17 mouse cellular contexts compared by ENCODE assay signal in the genomic region with DNA sequence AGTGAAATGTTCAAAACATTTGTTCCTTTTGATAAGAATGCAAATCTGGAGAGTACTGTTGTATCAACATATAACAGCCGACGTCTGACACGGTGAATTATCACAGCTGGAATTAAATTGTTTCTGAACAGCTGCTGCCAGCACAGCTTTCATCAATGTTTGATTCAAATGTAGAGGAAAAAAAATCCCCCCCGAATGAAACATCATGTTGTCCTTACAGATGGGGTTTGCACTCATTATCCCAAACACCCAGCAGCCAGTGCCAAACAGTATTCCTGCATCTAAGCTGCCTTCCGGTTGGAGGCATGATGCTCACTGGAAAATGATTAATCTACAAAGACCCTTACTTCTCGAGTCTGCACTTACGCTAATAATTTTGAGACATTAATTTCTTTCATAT.
DNase-seq lines count a peak whose midpoint lies in the region; ATAC-seq and TF ChIP-seq lines count a peak whose summit lies in the region.
"Had no signal": no experiment of that assay in that cellular context is flagged by ENCODE, and none has a peak within 500 bp of the region (broad histone marks: within the 10 kb centered on the region; RNA-seq: fewer than 3 reads in every experiment).

No protein-coding gene starts in this region.

- peak; percentile 10 to 16 for DNase-seq in cerebellum, postnatal 10 days
- no peak for DNase-seq in cerebellum, postnatal 36 days
- peak; percentile 31 for DNase-seq in hindbrain, embryonic 11.5 days (ENCODE audit: low spot score)
- DNase-seq in hindbrain, embryonic 10.5 days (ENCODE audit: low spot score) = no peak
- peak; percentile 66 for DNase-seq in hindbrain, embryonic 14.5 days (ENCODE audit: low spot score)
- DNase-seq in midbrain, postnatal 0 days (ENCODE audit: low spot score) = peak; percentile 54
- no peak for DNase-seq in gastrocnemius, postnatal 14 days
- no peak for DNase-seq in urinary bladder, postnatal 10 days (ENCODE audit: low spot score)
- DNase-seq: cerebellum, adult 11 months; gastrocnemius, adult 2 months; kidney, adult 2 months; liver, embryonic 13.5 days; lung, postnatal 10 days; thymus, adult 18-20 months had no signal

- H3K9ac ChIP-seq in hindbrain, embryonic 11.5 days (ENCODE audit: low read depth, low read length) = no peak overlapping the region
- H3K9ac ChIP-seq in hindbrain, embryonic 14.5 days = no peak overlapping the region
- H3K9ac ChIP-seq in midbrain, postnatal 0 days (replicated peaks; ENCODE audit: low read length, poor library complexity, severe bottlenecking) = no peak overlapping the region
- H3K9ac ChIP-seq: heart, embryonic 12.5 days; liver, embryonic 13.5 days had no signal

- no peaks in the 10 kb centered on the region for H3K36me3 ChIP-seq in hindbrain, embryonic 11.5 days (ENCODE audit: control insufficient read depth, insufficient read depth, low read length)
- peaks cover 16% of the 10 kb centered on the region for H3K36me3 ChIP-seq in hindbrain, embryonic 10.5 days
- 0 out of 2 replicates have a peak, but pooled peaks cover 8% of the 10 kb centered on the region for H3K36me3 ChIP-seq in hindbrain, embryonic 14.5 days (replicated peaks; ENCODE audit: control insufficient read depth, insufficient read depth)
- no peaks in the 10 kb centered on the region for H3K36me3 ChIP-seq in midbrain, postnatal 0 days (ENCODE audit: insufficient read depth, low read length)
- H3K36me3 ChIP-seq: liver, embryonic 13.5 days had no signal

- 0 out of 2 replicates have a peak, but pooled peaks cover 2% of the 10 kb centered on the region for H3K4me1 ChIP-seq in hindbrain, embryonic 11.5 days (replicated peaks; ENCODE audit: control insufficient read depth, insufficient read depth, low read length)
- H3K4me1 ChIP-seq in hindbrain, embryonic 10.5 days (replicated peaks) = peaks cover 33% of the 10 kb centered on the region
- peaks cover 67% of the 10 kb centered on the region for H3K4me1 ChIP-seq in hindbrain, embryonic 14.5 days (replicated peaks; ENCODE audit: control insufficient read depth, insufficient read depth, low read length)
- H3K4me1 ChIP-seq in midbrain, postnatal 0 days (ENCODE audit: insufficient read depth, low read length) = no peaks in the 10 kb centered on the region; the same call in 1 of the 2 replicates
- H3K4me1 ChIP-seq: heart, embryonic 12.5 days; liver, embryonic 13.5 days had no signal

- intact Hi-C loops in gastrocnemius, postnatal 14 days (cut with DNase I; ENCODE audit: low total_unique reads) = no loop called here

- 0 out of 2 replicates have a peak overlapping the region, but pooled peaks have one; percentile 8 for H3K27ac ChIP-seq in hindbrain, embryonic 11.5 days (ENCODE audit: low read depth, low read length)
- no peak overlapping the region for H3K27ac ChIP-seq in hindbrain, embryonic 10.5 days
- H3K27ac ChIP-seq in hindbrain, embryonic 14.5 days = peak overlapping the region; percentile 40
- peak overlapping the region; percentile 3; the same call in 1 of the 2 replicates for H3K27ac ChIP-seq in midbrain, postnatal 0 days (ENCODE audit: low read depth, low read length)
- H3K27ac ChIP-seq: gastrocnemius, adult 2 months; liver, embryonic 13.5 days had no signal

- no peak for TF ChIP-seq CTCF in midbrain, postnatal 0 days (IDR thresholded peaks at IDR 0.05)

- WGBS in hindbrain, embryonic 11.5 days = 56% methylated on average over 7 of the region's 7 CpGs
- WGBS in hindbrain, embryonic 10.5 days = 61% methylated on average over 7 of the region's 7 CpGs
- WGBS in hindbrain, embryonic 14.5 days = 23% methylated on average over 7 of the region's 7 CpGs
- WGBS in midbrain, postnatal 0 days = 26% methylated on average over 7 of the region's 7 CpGs

- H3K4me2 ChIP-seq in hindbrain, embryonic 11.5 days (replicated peaks; ENCODE audit: low read depth, low read length) = no peak overlapping the region
- H3K4me2 ChIP-seq in hindbrain, embryonic 14.5 days (replicated peaks) = no peak overlapping the region
- H3K4me2 ChIP-seq in midbrain, postnatal 0 days (ENCODE audit: low read depth, low read length, poor library complexity, severe bottlenecking) = no peak overlapping the region
- H3K4me2 ChIP-seq: heart, embryonic 12.5 days; liver, embryonic 13.5 days had no signal

- H3K4me3 ChIP-seq in hindbrain, embryonic 11.5 days (ENCODE audit: low read depth, low read length) = no peak overlapping the region
- H3K4me3 ChIP-seq in hindbrain, embryonic 10.5 days = no peak overlapping the region
- H3K4me3 ChIP-seq in hindbrain, embryonic 14.5 days (replicated peaks; ENCODE audit: low read length) = no peak overlapping the region
- no peak overlapping the region for H3K4me3 ChIP-seq in midbrain, postnatal 0 days (ENCODE audit: low read depth, low read length)
- H3K4me3 ChIP-seq: gastrocnemius, adult 2 months; heart, embryonic 12.5 days; liver, embryonic 13.5 days had no signal

- no peak for ATAC-seq in hindbrain, embryonic 11.5 days (ENCODE audit: low FRiP score)
- no peak for ATAC-seq in hindbrain, embryonic 14.5 days (ENCODE audit: low FRiP score)
- ATAC-seq in midbrain, postnatal 0 days (ENCODE audit: low FRiP score) = no peak
- ATAC-seq: activated CD4-positive, CD25-positive, alpha-beta regulatory T cell, adult 4 months had no signal

- no peaks in the 10 kb centered on the region for H3K9me3 ChIP-seq in hindbrain, embryonic 11.5 days (ENCODE audit: control insufficient read depth, low read length)
- no peaks in the 10 kb centered on the region for H3K9me3 ChIP-seq in hindbrain, embryonic 10.5 days
- no peaks in the 10 kb centered on the region for H3K9me3 ChIP-seq in hindbrain, embryonic 14.5 days (ENCODE audit: control insufficient read depth, low read length)
- H3K9me3 ChIP-seq in midbrain, postnatal 0 days (ENCODE audit: low read length) = no peaks in the 10 kb centered on the region
- H3K9me3 ChIP-seq: heart, embryonic 12.5 days; liver, embryonic 13.5 days had no signal

- no peaks in the 10 kb centered on the region for H3K27me3 ChIP-seq in hindbrain, embryonic 11.5 days (ENCODE audit: control insufficient read depth, insufficient read depth, low read length)
- H3K27me3 ChIP-seq in hindbrain, embryonic 10.5 days (ENCODE audit: insufficient read depth, poor library complexity, severe bottlenecking) = no peaks in the 10 kb centered on the region
- no peaks in the 10 kb centered on the region for H3K27me3 ChIP-seq in hindbrain, embryonic 14.5 days (ENCODE audit: control insufficient read depth, insufficient read depth, low read length)
- no peaks in the 10 kb centered on the region for H3K27me3 ChIP-seq in midbrain, postnatal 0 days (ENCODE audit: insufficient read depth, low read length)
- H3K27me3 ChIP-seq: CH12.LX; heart, embryonic 12.5 days; liver, embryonic 13.5 days had no signal

Comparison
In these comparisons a context has a peak if more than half of its experiments do, and no peak if none do; other contexts are left out.
1. DNase-seq: peak in cerebellum, postnatal 10 days (2 of 2), hindbrain, embryonic 11.5 days (single experiment), hindbrain, embryonic 14.5 days (single experiment) and midbrain, postnatal 0 days (single experiment); none in cerebellum, postnatal 36 days (0 of 2), hindbrain, embryonic 10.5 days (single experiment), gastrocnemius, postnatal 14 days (single experiment) and urinary bladder, postnatal 10 days (single experiment).